Mouse (Mus musculus): ENCODE measurements around the gene Brf1. TPM values are rescaled to one million over a fixed set of nuclear protein-coding genes. Genes with fewer than 3 reads are reported as not detected.
A peak's percentile ranks its signal among the peaks of the same experiment; 100 is the strongest.

Brf1 gene
- total RNA-seq, 2 experiments from 2014 or later: 21.4 to 22.7 TPM

- intact Hi-C loops (cut with DNase I; ENCODE audit: low total_unique reads): no loop called here
- no peak for DNase-seq
These were observed 22.6 kb upstream of the Brf1 start for GRCm38 (mm10) chr12:113023082-113023481.

DNA sequence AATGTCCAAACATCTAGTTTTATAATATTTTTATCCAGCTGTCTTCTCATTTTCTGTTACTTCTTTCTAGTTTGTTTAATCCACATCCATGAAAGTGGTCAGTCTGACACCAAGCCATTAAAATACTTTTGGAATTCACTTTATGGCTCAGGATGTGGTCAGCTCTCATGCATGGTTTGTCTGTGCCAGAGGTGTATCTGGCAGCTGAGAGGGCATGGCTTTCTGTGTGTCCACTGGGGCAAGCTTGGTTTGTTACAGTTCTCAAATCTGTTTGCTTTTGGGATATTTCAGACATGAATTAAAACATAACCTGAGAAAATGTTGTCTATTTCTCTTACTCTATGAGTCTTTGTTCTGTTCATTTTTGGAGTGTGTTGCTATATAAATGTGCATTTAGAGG is 21.0 kb upstream of the Brf1 start:
- no peak for DNase-seq
- intact Hi-C loops (cut with DNase I; ENCODE audit: low total_unique reads): no loop called here

GRCm38 (mm10) chr12:113018763-113019162 is 18.3 kb upstream of the Brf1 start:
- DNase-seq: no peak
- intact Hi-C loops (cut with DNase I; ENCODE audit: low total_unique reads): no loop called here

DNA sequence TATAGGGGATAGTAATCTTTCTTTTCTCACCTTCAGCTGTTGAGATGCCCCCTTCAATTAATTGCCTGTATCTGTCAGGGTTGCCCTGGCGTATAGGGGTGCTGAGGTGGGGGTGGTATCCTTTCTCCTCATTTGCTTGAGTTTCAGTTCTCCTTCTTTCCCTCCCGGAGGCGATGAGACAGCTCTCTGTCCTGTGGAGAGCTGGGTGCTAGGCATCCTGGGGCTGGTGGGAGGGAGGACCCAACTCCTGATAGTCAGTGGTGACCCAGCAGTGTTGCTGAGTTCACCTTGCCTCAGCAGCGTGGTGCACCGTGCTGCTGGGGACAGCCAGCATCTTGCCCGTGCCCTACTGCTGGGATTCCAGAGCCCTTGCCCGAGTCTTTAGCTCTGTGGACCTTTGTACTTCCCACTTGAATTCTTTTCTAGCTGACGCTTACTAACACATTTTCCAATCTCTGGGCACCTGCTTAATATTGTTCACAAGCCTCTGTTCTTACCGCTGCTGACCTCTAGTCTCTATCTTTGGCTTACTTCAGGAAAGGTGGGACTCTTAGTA is 17.0 kb upstream of the Brf1 start:
- no peak for DNase-seq
- intact Hi-C loops (cut with DNase I; ENCODE audit: low total_unique reads): no loop called here

GRCm38 (mm10) chr12:113016976-113017375 is 16.5 kb upstream of the Brf1 start:
- intact Hi-C loops (cut with DNase I; ENCODE audit: low total_unique reads): no loop called here

GRCm38 (mm10) chr12:113015956-113016355 is 15.5 kb upstream of the Brf1 start:
- intact Hi-C loops (cut with DNase I; ENCODE audit: low total_unique reads): no loop called here
- no peak for DNase-seq

More at GRCm38 (mm10) chr12:113016976-113017375, 16.5 kb upstream of the Brf1 start:
- no peak for DNase-seq

DNA sequence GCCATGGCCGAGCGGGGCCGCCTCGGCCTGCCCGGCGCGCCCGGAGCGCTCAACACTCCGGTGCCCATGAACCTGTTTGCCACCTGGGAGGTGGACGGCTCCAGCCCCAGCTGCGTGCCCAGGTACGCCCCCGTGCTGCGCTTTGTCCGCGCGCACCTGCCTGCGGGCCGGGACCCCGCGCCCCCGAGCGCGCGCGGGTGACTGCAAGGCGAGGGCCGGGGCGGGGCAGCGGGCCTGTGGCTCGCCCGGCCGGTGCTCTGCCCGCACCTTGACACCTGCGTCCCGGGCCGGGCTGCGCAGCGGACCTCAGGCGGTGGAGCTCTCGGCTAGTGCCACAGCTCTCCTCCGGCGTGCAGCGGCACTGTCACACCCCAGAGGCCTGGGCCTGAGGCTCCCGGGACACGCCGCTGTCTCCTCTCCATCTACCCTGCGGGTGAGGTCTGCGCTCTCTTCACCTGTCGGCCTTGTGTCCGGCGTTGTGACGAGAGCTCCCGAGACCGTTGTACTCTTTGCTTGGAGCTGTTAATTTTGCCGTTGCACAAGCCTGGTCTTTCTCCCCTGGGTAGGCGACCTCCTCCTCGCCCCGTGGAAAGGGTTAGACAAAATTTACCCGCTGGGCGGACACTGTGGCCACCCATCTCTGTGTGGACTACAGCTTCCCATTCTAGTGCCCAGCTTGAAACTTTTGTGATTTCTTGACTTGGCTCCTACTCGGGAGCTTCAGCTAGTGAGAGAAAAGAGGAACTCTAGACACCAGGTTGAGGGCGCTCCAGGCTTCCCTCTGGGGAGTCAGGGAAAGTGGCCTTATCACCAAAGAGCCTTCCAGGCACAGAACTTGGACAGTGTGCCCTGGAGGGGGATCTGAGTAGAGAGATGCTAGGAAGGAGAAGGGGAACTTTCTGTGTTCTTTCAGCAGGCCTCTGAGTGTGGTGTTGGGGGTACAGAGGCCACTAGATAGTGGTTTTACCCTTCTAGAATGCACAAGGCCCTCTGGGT is 14.4 kb upstream of the Brf1 start:
- intact Hi-C loops (cut with DNase I; ENCODE audit: low total_unique reads): no loop called here

DNA sequence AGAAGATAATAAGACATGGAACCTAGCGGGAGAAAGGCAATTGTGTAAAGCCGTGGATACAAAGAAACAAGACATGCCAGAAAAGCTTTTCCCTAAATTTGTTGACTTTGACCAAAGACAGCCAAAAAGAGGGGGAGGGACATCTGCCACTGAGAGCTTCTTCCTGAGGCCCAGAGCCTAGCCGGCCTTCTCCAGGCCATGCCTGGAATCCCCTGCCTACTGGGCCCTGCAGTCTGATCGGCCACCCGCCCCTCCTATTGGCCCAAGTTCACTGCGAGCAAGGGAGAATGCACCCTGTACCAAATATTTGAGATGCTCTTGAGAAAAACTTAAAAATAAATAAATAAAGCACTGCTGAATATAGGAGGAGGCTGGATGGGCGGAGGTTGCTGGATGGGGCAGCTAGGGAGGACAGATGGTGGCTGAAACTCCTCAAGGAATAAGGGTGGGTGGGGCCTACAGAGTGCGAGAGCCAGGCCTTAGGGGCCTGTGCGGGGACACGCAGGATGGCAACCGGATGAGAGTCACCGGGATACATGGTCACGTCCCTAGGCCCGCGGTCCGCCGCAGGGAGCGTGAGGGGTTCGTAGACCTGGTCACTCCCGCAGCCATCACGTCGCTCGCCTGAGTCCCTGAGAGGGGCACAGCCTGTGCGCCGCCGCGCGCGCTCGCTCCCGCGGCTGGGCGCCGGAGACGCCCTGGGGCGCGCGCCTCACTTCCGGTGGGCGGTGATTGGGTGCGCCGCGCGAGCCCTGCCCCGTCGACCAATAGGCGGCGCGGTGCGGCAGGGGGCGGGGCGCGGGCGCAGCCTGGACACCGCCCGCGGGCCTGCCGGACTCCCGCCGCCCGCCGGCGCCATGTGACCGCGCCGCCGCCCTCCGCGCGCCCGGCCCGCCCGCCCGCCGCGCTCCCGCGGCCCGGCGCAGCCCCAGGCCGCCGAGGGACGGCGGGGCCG is 13.4 kb upstream of the Brf1 start, which contains the start of gene Pacs2:
Pacs2 (plus strand) TSS at position 905 of the 955 bp plus-strand sequence.
- peak; percentile 96 for DNase-seq
- intact Hi-C loops (cut with DNase I; ENCODE audit: low total_unique reads): no loop called here

More for the DNA sequence above, 14.4 kb upstream of the Brf1 start:
- DNase-seq: peak; percentile 35

DNA sequence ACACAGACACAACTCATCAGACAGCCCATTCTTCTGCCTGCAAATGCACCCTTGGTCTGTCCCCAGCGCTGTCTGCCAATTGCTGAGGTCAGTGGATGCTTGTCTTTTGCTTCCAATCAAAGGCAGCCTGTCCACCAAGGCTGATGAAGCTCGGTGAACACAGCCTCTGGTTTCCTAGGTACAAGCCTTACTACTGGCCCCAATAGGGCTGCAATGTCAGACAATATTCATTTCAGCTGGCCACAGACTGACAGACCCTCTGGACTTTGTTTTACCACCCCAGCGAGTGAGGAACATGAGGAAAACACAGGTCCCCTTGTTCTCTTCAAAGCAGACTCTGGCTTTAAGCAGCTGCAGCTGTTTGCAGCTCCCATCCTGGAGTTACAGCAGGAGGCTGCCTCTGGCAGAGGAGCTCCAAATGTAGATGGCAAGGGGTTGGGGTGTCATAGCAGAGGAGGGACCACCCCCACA is 12.6 kb upstream of the Brf1 start:
- intact Hi-C loops (cut with DNase I; ENCODE audit: low total_unique reads): no loop called here
- peak; percentile 66 for DNase-seq

GRCm38 (mm10) chr12:113012443-113012842 is 11.9 kb upstream of the Brf1 start:
- no peak for DNase-seq
- intact Hi-C loops (cut with DNase I; ENCODE audit: low total_unique reads): no loop called here

DNA sequence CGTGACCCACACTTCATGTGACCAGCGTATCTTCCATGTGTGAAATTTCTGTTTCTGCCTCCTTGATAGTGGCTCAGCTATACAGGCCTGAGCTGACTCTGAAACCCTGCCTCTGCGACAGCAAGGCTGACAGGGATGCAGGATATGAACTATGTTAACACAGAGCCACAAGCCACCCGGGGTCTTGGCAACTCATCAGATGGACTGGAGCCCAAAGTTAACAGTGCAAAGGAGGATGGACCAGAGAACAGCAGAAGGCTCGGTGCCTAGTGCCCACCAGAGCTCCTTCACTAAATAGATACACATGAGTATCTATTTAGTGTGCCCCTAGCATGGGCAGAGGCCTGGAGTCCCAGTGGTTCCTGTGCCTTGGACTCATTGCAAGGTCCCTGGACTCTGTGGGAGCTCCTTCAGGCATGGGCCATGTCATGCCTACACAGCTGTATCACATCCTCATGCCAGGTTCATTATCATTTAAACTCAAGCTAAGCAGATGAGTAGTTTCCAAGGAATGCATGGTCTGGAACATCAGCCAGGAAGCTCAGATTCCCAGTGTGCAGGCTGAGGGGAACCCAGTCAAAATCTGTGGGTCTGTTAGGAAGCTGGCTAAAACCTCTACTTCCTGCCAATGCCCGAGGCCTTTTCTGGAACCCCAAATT is 11.3 kb upstream of the Brf1 start:
- intact Hi-C loops (cut with DNase I; ENCODE audit: low total_unique reads): no loop called here
- DNase-seq: no peak

DNA sequence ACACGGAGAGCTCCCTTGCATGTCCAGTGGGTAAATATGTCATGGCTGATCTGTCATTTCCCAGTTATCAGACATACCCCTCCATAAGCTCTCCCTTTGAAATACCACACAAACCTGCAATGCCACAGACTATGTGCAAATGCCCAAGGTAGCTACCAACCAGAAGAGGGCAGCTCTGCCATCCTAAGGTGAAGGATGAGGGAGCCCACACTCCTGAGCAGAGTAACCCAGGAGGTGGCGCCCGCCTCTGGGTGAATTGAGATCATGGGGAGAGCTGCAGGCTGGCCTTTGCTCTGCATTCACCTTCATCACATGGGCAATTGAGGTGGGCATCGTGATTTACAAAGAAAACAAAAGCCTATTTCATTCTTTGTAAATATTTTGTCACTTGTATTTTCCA is 4.5 kb upstream of the Brf1 start:
- peak; percentile 66 for DNase-seq
- intact Hi-C loops (cut with DNase I; ENCODE audit: low total_unique reads): loop anchor here (5.0 kb wide), 2 partner anchors 42 to 152 kb away; partner anchors contain the start of gene Tedc1

DNA sequence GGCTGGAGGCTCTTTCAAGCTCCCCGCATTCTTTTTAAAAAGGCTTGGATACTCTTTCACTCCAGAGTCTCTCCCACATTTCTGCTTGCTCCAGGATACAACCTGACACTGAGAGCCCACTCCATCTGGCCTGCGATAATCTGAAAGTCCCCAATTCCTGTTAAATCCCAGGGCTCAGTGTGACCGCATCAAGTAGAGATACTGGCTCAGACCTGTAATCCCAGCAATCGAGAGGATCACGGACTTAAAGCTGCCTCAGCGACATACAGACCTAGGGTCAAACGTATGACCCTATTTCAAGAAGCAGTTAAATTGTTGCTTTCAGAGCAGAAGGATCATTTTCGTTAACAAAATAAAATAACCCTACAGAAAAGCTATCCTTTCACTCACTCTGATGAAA is 3.5 kb upstream of the Brf1 start:
- intact Hi-C loops (cut with DNase I; ENCODE audit: low total_unique reads): no loop called here

DNA sequence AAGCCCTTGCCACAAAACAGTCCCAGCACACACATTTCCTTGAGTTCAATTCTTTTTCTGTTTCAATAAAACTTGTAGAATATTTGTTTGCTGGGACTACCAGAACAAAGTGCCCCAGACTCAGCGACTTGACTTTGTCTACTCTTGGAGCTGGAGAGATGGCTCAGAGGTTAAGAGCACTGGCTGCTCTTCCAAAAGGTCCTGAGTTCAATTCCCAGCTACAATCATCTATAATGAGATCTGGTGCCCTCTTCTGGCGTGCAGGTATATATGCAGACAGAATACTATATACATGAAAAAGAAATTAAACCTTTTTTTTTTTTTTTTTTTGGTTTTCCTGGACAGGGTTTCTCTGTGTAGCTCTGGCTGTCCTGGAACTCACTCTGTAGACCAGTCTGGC is 2.2 kb upstream of the Brf1 start:
- intact Hi-C loops (cut with DNase I; ENCODE audit: low total_unique reads): no loop called here
- DNase-seq: no peak

More for the DNA sequence above, 3.5 kb upstream of the Brf1 start:
- no peak for DNase-seq

- intact Hi-C loops (cut with DNase I; ENCODE audit: low total_unique reads): no loop called here
These were observed 600 bp upstream of the Brf1 start for GRCm38 (mm10) chr12:113001133-113001474.

GRCm38 (mm10) chr12:112999569-113000293 is 773 bp downstream of the Brf1 start:
- no peak for DNase-seq
- intact Hi-C loops (cut with DNase I; ENCODE audit: low total_unique reads): no loop called here

More at GRCm38 (mm10) chr12:113001133-113001474, 600 bp upstream of the Brf1 start:
- DNase-seq: no peak

- no peak for DNase-seq
- intact Hi-C loops (cut with DNase I; ENCODE audit: low total_unique reads): no loop called here
These were observed 6.4 kb downstream of the Brf1 start for GRCm38 (mm10) chr12:112994153-112994552.

- DNase-seq: no peak
- intact Hi-C loops (cut with DNase I; ENCODE audit: low total_unique reads): no loop called here
These were observed 9.1 kb downstream of the Brf1 start for GRCm38 (mm10) chr12:112991444-112991843.

All from gastrocnemius, postnatal 14 days (tissue).